Mouse (Mus musculus) kidney, embryonic 15.5 days (tissue): ENCODE results near the gene Lman2. TPM values are rescaled to one million over a fixed set of nuclear protein-coding genes. Genes with fewer than 3 reads are reported as not detected.

Experiments
- ATAC-seq: fragments of 200-750 bp; cut with Nextera tagmentation; replicated peaks from 2 replicates; pipeline ENCODE4 v1.8.0; 2017; ENCODE audit warnings: moderate TSS enrichment; ENCODE audit not compliant: low FRiP score
- H3K27ac ChIP-seq: fragments of 300-500 bp; sonication (generic); 2 replicates; pipeline ENCODE4 v1.5.1; 2015; ENCODE audit warnings: mild to moderate bottlenecking, inconsistent platforms
- H3K27me3 ChIP-seq: fragments of 300-500 bp; sonication (generic); 2 replicates; pipeline ENCODE4 v1.6.1; 2015; ENCODE audit warnings: inconsistent platforms
- H3K36me3 ChIP-seq: fragments of 300-500 bp; sonication (generic); 2 replicates; pipeline ENCODE4 v1.6.1; 2015; ENCODE audit warnings: inconsistent platforms
- H3K4me1 ChIP-seq: fragments of 300-500 bp; sonication (generic); 2 replicates; pipeline ENCODE4 v1.6.1; 2015; ENCODE audit warnings: inconsistent platforms
- H3K4me2 ChIP-seq: fragments of 300-500 bp; sonication (generic); 2 replicates; pipeline ENCODE4 v1.6.1; 2015; ENCODE audit warnings: moderate library complexity, mild to moderate bottlenecking, inconsistent platforms
- H3K4me3 ChIP-seq: fragments of 300-500 bp; sonication (generic); replicated peaks from 2 replicates; pipeline ENCODE4 v1.5.1; 2015; ENCODE audit warnings: mild to moderate bottlenecking, inconsistent platforms
- H3K9ac ChIP-seq: fragments of 300-500 bp; sonication (generic); 2 replicates; pipeline ENCODE4 v1.6.1; 2015; ENCODE audit warnings: mild to moderate bottlenecking, inconsistent platforms
- H3K9me3 ChIP-seq: fragments of 300-500 bp; sonication (generic); replicated peaks from 2 replicates; pipeline ENCODE4 v1.6.1; 2016; ENCODE audit warnings: inconsistent platforms
- WGBS: fragments of 180-500 bp; shearing (Covaris S2); methylation state at CpG from one replicate; pipeline ENCODE4 v1.1.7; 2015; ENCODE audit warnings: mixed read lengths; 5-methylcytosine and 5-hydroxymethylcytosine counted together
- polyA plus RNA-seq: library from polyadenylated mRNA; unstranded; fragments of >200 nt; fragmentation: Nextera tagmentation; extraction: Ambion mirVana; gene quantifications from 2 replicates; pipeline ENCODE4 v1.2.1, GENCODE M21; 2015

The Lman2 gene
- polyA plus RNA-seq, 1 experiment from 2014 or later: 118 TPM

DNA sequence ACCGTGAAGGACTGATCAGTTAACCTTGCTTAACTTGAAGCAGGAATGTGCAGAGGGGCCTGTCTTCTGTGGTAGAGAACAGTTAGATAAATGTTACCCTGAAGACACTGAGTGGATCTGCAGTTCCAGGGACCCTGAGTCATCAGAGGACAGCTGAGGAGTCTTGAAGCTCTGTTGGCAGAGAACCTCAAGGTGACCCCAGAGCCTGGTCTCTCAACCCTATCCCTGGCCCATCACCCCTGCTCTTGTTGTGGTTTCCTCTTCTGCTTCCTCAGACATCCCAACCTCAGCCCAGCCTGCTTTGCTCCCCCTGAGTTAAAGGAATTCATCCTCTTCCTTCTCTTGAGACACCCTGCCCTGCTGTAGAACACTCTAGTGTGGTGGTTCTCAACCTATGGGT, 35.5 kb upstream of the Lman2 start, which contains the start of gene Slc34a1:
Slc34a1 (plus strand) TSS at position 100 of the 400 bp plus-strand sequence.
- Histone ChIP-seq H3K4me3 (no peak within 1 kb of the TSS), H3K4me2 (no peak within 1 kb of the TSS), H3K9ac (no peak within 1 kb of the TSS), H3K27me3 (peaks cover 7% of the 10 kb centered on the region; the same call in 1 of the 2 replicates), H3K27ac (no peak within 1 kb of the TSS), H3K36me3 (no peaks in the 10 kb centered on the region), H3K9me3 (no peaks in the 10 kb centered on the region), H3K4me1 (no peaks in the 10 kb centered on the region)
- 70% methylated on average over 1 of the region's 1 CpGs for WGBS
- no peak for ATAC-seq

- H3K9ac ChIP-seq: no peak overlapping the region
- H3K4me3 ChIP-seq: no peak overlapping the region
- no peaks in the 10 kb centered on the region for H3K4me1 ChIP-seq
- no peaks in the 10 kb centered on the region for H3K9me3 ChIP-seq
- no peak overlapping the region for H3K4me2 ChIP-seq
- no peak overlapping the region for H3K27ac ChIP-seq
- no peak for ATAC-seq
- no peaks in the 10 kb centered on the region for H3K36me3 ChIP-seq
- 73% methylated on average over 4 of the region's 4 CpGs for WGBS
- no peaks in the 10 kb centered on the region for H3K27me3 ChIP-seq
These were observed 30.4 kb upstream of the Lman2 start for GRCm38 (mm10) chr13:55392933-55393332.

DNA sequence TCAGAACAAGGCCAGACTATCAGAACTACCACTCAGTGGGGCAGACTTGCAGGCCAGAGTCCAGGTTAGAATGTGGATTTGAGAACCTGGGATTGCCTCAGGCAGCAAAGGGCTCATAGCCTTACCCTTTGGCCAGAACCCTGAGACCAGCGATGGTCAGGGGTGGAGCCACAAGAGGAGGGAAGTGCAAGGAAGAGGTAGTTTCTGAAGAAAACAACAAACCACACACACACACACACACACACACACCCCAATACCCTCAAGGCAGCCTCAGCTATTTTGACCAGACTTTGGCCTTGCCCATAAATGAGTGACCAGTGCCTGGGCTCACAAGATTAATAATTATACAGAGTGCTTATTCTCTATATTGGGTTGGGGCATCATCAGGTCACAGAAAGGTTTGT, 29.0 kb upstream of the Lman2 start:
- Histone ChIP-seq H3K9ac (no peak overlapping the region), H3K9me3 (no peaks in the 10 kb centered on the region), H3K36me3 (no peaks in the 10 kb centered on the region), H3K27ac (peak overlapping the region; percentile 70; the same call in 1 of the 2 replicates), H3K4me3 (no peak overlapping the region), H3K4me1 (no peaks in the 10 kb centered on the region), H3K4me2 (no peak overlapping the region), H3K27me3 (no peaks in the 10 kb centered on the region)
- peak; percentile 81 for ATAC-seq
- 65% methylated on average over 1 of the region's 1 CpGs for WGBS

- no peak overlapping the region for H3K4me3 ChIP-seq
- no peak overlapping the region for H3K9ac ChIP-seq
- ATAC-seq: peak; percentile 69; the same call in 1 of the 2 replicates
- no peaks in the 10 kb centered on the region for H3K36me3 ChIP-seq
- 76% methylated on average over 3 of the region's 3 CpGs for WGBS
- no peaks in the 10 kb centered on the region for H3K27me3 ChIP-seq
- no peaks in the 10 kb centered on the region for H3K4me1 ChIP-seq
- no peak overlapping the region for H3K4me2 ChIP-seq
- no peak overlapping the region for H3K27ac ChIP-seq
- H3K9me3 ChIP-seq: no peaks in the 10 kb centered on the region
These were observed 28.1 kb upstream of the Lman2 start for GRCm38 (mm10) chr13:55390644-55391043.

DNA sequence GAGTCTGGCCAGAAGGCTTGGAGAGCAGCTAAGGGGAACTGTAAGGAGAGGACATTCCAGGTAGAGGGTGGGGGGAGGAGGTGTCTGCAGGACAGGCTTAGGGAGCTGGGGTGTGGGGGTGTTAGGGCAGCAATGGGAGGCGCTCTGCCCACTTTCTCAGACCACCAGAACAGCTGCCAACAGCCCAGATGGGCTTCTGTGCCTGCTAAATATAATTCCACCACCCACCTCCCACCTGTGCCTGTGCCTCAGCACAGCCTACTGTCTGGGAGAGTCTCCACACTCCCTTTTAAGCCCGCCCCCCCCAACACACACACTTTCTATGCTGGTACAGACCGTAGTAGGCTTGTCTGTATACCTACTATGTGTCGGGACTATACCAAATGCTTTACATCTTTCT, 19.2 kb upstream of the Lman2 start:
- Histone ChIP-seq H3K9ac (no peak overlapping the region), H3K36me3 (no peaks in the 10 kb centered on the region), H3K4me3 (no peak overlapping the region), H3K4me2 (no peak overlapping the region), H3K27me3 (peaks cover 58% of the 10 kb centered on the region), H3K27ac (no peak overlapping the region), H3K4me1 (peaks cover 10% of the 10 kb centered on the region), H3K9me3 (no peaks in the 10 kb centered on the region)
- WGBS: 79% methylated on average over 4 of the region's 4 CpGs
- ATAC-seq: no peak

DNA sequence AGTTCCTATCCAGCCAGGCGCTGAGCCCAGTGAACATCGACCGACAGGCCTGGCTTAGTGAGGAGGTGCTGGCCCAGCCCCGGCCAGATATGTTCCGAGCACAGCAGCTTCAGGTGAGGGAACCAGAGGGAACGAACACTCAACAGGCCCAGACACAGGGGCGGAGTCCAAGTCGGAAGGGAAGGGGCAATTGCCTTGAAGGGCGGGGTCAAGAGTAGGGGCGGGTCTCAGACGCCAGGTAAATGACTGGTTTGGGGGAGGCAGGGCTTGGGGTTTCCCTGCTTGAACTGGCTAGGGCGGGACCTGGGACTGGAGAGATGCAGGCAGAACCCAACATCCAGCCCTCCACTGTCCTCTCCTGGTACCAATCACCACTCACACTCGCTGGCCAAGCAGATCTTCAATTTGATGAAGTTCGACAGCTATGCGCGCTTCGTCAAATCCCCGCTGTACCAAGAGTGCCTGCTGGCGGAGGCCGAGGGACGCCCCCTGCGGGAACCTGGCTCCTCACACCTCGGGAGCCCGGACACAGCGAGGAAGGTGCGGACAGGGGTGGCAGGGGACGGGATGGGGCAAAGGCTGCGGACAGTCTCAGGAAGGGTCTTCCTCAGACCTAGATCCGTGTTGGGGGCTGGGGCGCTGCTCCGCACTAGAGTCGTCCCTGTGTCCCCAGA, 16.5 kb upstream of the Lman2 start:
- Histone ChIP-seq H3K27me3 (peaks cover 66% of the 10 kb centered on the region), H3K4me2 (peak overlapping the region; percentile 55), H3K4me1 (peaks cover 15% of the 10 kb centered on the region), H3K4me3 (peak overlapping the region; percentile 26), H3K9me3 (no peaks in the 10 kb centered on the region), H3K27ac (no peak overlapping the region), H3K36me3 (no peaks in the 10 kb centered on the region), H3K9ac (no peak overlapping the region)
- 0 out of 2 replicates have a peak, but pooled peaks have one; percentile 56 for ATAC-seq
- WGBS: 4% methylated on average over 32 of the region's 32 CpGs

- no peaks in the 10 kb centered on the region for H3K9me3 ChIP-seq
- 73% methylated on average over 2 of the region's 2 CpGs for WGBS
- no peak overlapping the region for H3K9ac ChIP-seq
- H3K27me3 ChIP-seq: peaks cover 63% of the 10 kb centered on the region
- no peak overlapping the region for H3K4me2 ChIP-seq
- peaks cover 15% of the 10 kb centered on the region for H3K4me1 ChIP-seq
- no peak for ATAC-seq
- H3K27ac ChIP-seq: no peak overlapping the region
- no peaks in the 10 kb centered on the region for H3K36me3 ChIP-seq
- no peak overlapping the region for H3K4me3 ChIP-seq
These were observed 13.3 kb upstream of the Lman2 start for GRCm38 (mm10) chr13:55375877-55376276.

DNA sequence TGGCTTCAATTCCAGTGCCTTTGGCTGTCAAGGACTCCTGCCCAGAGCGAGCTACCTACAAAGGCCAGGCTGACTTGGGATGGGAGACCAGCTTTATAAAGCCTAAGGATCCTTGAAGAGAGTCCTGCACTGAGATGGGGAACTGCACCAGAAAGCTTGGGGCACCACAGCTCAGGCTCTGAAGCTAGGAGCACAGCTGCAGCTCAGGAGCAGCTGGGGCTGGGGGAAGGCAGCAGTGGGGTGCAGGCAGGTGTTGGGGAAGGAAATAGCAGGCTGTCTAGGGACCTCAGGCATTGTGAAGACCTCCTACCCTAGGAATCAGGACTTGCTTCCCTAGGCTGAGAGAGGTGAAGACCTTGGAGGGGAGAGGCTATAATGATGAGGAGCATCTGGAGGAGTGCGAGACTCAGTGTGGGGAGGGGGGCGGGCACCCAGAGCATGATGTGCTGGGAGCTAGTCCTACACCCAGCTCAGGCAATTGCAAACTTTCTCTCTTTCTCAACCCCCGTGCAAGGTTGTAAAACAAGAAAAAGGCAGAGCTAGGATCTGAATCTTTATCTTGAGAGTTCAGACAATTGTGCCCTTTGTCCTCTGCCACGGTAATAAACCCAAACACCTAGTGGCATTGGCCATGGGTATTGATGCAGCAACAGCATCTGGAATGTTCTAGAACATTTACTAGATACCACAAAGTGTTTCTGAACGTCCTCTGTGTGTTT, 11.8 kb upstream of the Lman2 start:
- no peak for ATAC-seq
- H3K27ac ChIP-seq: no peak overlapping the region
- peaks cover 48% of the 10 kb centered on the region for H3K27me3 ChIP-seq
- peaks cover 17% of the 10 kb centered on the region for H3K4me1 ChIP-seq
- H3K9me3 ChIP-seq: no peaks in the 10 kb centered on the region
- no peak overlapping the region for H3K4me2 ChIP-seq
- no peaks in the 10 kb centered on the region for H3K36me3 ChIP-seq
- no peak overlapping the region for H3K9ac ChIP-seq
- WGBS: 57% methylated on average over 6 of the region's 6 CpGs
- H3K4me3 ChIP-seq: no peak overlapping the region

DNA sequence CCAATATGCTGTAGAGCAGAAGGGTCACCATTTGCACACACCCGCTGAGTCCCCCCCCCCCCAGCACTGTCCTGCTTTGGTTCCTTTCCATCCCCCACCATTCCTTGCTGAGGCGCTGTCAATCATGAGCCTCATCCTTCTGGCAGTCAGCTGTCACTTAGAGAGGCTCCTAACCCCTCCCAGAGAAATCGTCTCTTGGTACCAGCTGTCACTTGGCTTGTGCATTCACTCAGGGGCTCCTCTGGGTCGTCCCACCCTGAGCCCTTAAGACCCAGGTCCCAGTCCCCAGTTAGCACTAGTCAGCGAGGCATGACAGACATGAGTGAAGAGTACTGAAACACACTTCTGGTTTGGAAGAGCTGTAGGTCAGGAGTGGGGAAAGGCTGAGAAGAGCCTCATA, 9.2 kb upstream of the Lman2 start:
- Histone ChIP-seq H3K4me3 (no peak overlapping the region), H3K9ac (no peak overlapping the region), H3K9me3 (no peaks in the 10 kb centered on the region), H3K27ac (no peak overlapping the region), H3K4me2 (no peak overlapping the region), H3K36me3 (no peaks in the 10 kb centered on the region), H3K4me1 (peaks cover 12% of the 10 kb centered on the region; the same call in 1 of the 2 replicates), H3K27me3 (peaks cover 31% of the 10 kb centered on the region)
- no peak for ATAC-seq
- WGBS: 63% methylated on average over 5 of the region's 5 CpGs

- Histone ChIP-seq H3K4me3 (no peak overlapping the region), H3K9ac (no peak overlapping the region), H3K36me3 (no peaks in the 10 kb centered on the region), H3K4me1 (peaks cover 12% of the 10 kb centered on the region; the same call in 1 of the 2 replicates), H3K4me2 (no peak overlapping the region), H3K27ac (no peak overlapping the region), H3K9me3 (no peaks in the 10 kb centered on the region), H3K27me3 (peaks cover 31% of the 10 kb centered on the region)
- ATAC-seq: no peak
- WGBS: 69% methylated on average over 8 of the region's 8 CpGs
These were observed 8.6 kb upstream of the Lman2 start for GRCm38 (mm10) chr13:55371007-55371681.

DNA sequence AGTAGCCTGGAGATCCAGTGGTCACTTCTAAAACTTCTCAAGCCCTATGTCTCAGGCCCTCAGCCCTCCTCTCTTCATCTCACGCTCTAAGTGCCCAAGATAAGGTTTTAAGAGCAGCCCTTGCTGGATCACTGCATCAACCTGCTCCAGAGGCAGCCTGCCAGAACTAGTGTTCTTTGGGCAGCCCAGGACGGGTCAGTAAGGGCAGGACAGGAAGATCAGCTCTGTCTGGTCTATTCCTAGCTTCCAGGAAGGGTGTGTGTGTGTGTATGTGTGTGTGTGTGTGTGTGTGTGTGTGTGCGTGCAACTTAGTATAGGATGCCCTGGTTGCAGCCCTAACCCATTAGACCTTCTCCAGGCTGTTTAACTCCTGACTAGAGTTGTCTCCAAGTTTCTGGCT, 7.7 kb upstream of the Lman2 start:
- H3K9ac ChIP-seq: no peak overlapping the region
- no peak overlapping the region for H3K27ac ChIP-seq
- no peaks in the 10 kb centered on the region for H3K36me3 ChIP-seq
- H3K4me1 ChIP-seq: peaks cover 8% of the 10 kb centered on the region; the same call in 1 of the 2 replicates
- no peaks in the 10 kb centered on the region for H3K9me3 ChIP-seq
- no peak for ATAC-seq
- peaks cover 26% of the 10 kb centered on the region for H3K27me3 ChIP-seq
- H3K4me2 ChIP-seq: peak overlapping the region; percentile 41; the same call in 1 of the 2 replicates
- no peak overlapping the region for H3K4me3 ChIP-seq
- WGBS: 45% methylated on average over 3 of the region's 3 CpGs
